Mouse (Mus musculus): ENCODE measurements around the gene Gm17521. TPM values are rescaled to one million over a fixed set of nuclear protein-coding genes. Genes with fewer than 3 reads are reported as not detected.

Gene Gm17521
- not detected in 2 replicates for polyA plus RNA-seq (2012; rRNA removed; ENCODE audit: low replicate concordance)

GRCm38 (mm10) chrX:123029569-123029968, at the start of gene Gm17521:
Gene Gm17521, minus strand, starts transcription at chrX:123029669.

Other genes starting within 250 kb of the Gm17521 start
- gene Cldn34c1, start 73.8 kb upstream of the Gm17521 start, polyA plus RNA-seq (2012; rRNA removed; ENCODE audit: low replicate concordance): 2.1 and 7.0 TPM in 2 replicates
- gene Srsx, start 192.8 kb upstream of the Gm17521 start, polyA plus RNA-seq (2012; rRNA removed; ENCODE audit: low replicate concordance): not detected in 2 replicates
- gene Gm17577, start 217.2 kb upstream of the Gm17521 start, polyA plus RNA-seq (2012; rRNA removed; ENCODE audit: low replicate concordance): not detected in 2 replicates